Mouse (Mus musculus) MEL (cell line): Measurements from ENCODE around the gene Stkld1.

Source experiments
- CTCF ChIP-seq, 3 experiments: IDR thresholded peaks in 2 of 3; conservative IDR thresholded peaks in 1 of 3; 2 replicates each; pipeline ENCODE4 v1.5.1; 2011 to 2012; ENCODE audit warnings: low read length in 3 of 3, low read depth in 2 of 3, mild to moderate bottlenecking in 2 of 3, improper control_type of control experiment in 1 of 3, inconsistent platforms in 1 of 3, mixed read lengths in 1 of 3, moderate library complexity in 1 of 3; ENCODE audit not compliant: control insufficient read depth in 1 of 3, insufficient read depth in 1 of 3, poor library complexity in 1 of 3, severe bottlenecking in 1 of 3
- HCFC1 ChIP-seq: IDR thresholded peaks from 2 replicates; pipeline ENCODE4 v1.6.1; 2012; ENCODE audit warnings: low read depth, mild to moderate bottlenecking, inconsistent platforms, low read length, improper control_type of control experiment, moderate library complexity
- POLR2A ChIP-seq, 2 experiments: IDR thresholded peaks; 2 replicates each; pipeline ENCODE4 v1.6.1; 2011 to 2012; ENCODE audit warnings: low read length in 2 of 2, mild to moderate bottlenecking in 2 of 2, control low read depth in 1 of 2, improper control_type of control experiment in 1 of 2, low read depth in 1 of 2, moderate library complexity in 1 of 2; ENCODE audit not compliant: control insufficient read depth in 1 of 2, insufficient read depth in 1 of 2, poor library complexity in 1 of 2
- POLR2AphosphoS5 ChIP-seq: IDR thresholded peaks from 2 replicates; pipeline ENCODE4 v1.6.1; 2012; ENCODE audit warnings: low read depth, borderline replicate concordance, mild to moderate bottlenecking, inconsistent platforms, low read length, moderate library complexity, mixed read lengths
- TCF12 ChIP-seq: IDR thresholded peaks from 2 replicates; pipeline ENCODE4 v1.6.1; 2014; ENCODE audit warnings: low read depth, mild to moderate bottlenecking, inconsistent platforms, low read length, improper control_type of control experiment, moderate library complexity

GRCm38 (mm10) chr2:26941539-26941938 is 7.7 kb downstream of the Stkld1 start:
- no peak for TF ChIP-seq CTCF (IDR thresholded peaks at IDR 0.05 in 2 of 3, conservative IDR thresholded peaks at IDR 0.05 in 1 of 3; ENCODE audit: control insufficient read depth in 1 of 3, insufficient read depth in 1 of 3, low read depth in 2 of 3, low read length in 3 of 3, poor library complexity in 1 of 3, severe bottlenecking in 1 of 3)
- no peak for TF ChIP-seq POLR2A (IDR thresholded peaks at IDR 0.05; ENCODE audit: control insufficient read depth in 1 of 2, insufficient read depth in 1 of 2, low read depth in 1 of 2, low read length in 2 of 2, poor library complexity in 1 of 2)
- TF ChIP-seq HCFC1, result no peak
- no peak for TF ChIP-seq POLR2AphosphoS5
- no peak for TF ChIP-seq TCF12
